Mouse (Mus musculus) T-helper 17 cell (primary cell): Measurements from ENCODE around the gene Car10.
"Not testable (repeated sequence)": the region's sequence is repeated elsewhere in the genome, so short reads cannot be mapped to it uniquely, and the experiment has no call there.

Experiments
- in situ Hi-C, 2 experiments: fragments of 300-600 bp; cut with MboI, MseI; formaldehyde crosslinking; loops; 1 replicate in 1 of 2; 2 replicates in 1 of 2; pipeline ENCODE4 v1.15.1; 2025; ENCODE audit warnings: high pct_unique_total_duplicates in 2 of 2

Gene Car10

GRCm38 (mm10) chr11:93373697-93374354 is 276.0 kb downstream of the Car10 start:
- in situ Hi-C loops: no loop called here

GRCm38 (mm10) chr11:93391159-93391558 is 293.3 kb downstream of the Car10 start:
- in situ Hi-C loops: no loop called here

GRCm38 (mm10) chr11:93393371-93393770 is 295.5 kb downstream of the Car10 start:
- in situ Hi-C loops: not testable (repeated sequence)

- in situ Hi-C loops: no loop called here
Measured at GRCm38 (mm10) chr11:93396356-93396755, 298.5 kb downstream of the Car10 start.

- in situ Hi-C loops: not testable (repeated sequence)
Measured at GRCm38 (mm10) chr11:93401167-93401566, 303.3 kb downstream of the Car10 start.

GRCm38 (mm10) chr11:93407981-93408380 is 310.2 kb downstream of the Car10 start:
- in situ Hi-C loops: no loop called here

- in situ Hi-C loops: no loop called here
Measured at GRCm38 (mm10) chr11:93431482-93431881, 333.7 kb downstream of the Car10 start.

GRCm38 (mm10) chr11:93434997-93435915 is 337.4 kb downstream of the Car10 start:
- in situ Hi-C loops: no loop called here

- in situ Hi-C loops: no loop called here
Measured at GRCm38 (mm10) chr11:93436892-93437291, 339.1 kb downstream of the Car10 start.

GRCm38 (mm10) chr11:93440466-93440865 is 342.6 kb downstream of the Car10 start:
- in situ Hi-C loops: no loop called here

- in situ Hi-C loops: no loop called here
Measured at GRCm38 (mm10) chr11:93443777-93444176, 345.9 kb downstream of the Car10 start.

GRCm38 (mm10) chr11:93444741-93445140 is 346.9 kb downstream of the Car10 start:
- in situ Hi-C loops: no loop called here

- in situ Hi-C loops: no loop called here
Measured at GRCm38 (mm10) chr11:93447566-93447965, 349.7 kb downstream of the Car10 start.

GRCm38 (mm10) chr11:93448290-93449256 is 350.7 kb downstream of the Car10 start:
- in situ Hi-C loops: no loop called here

GRCm38 (mm10) chr11:93450535-93450934 is 352.7 kb downstream of the Car10 start:
- in situ Hi-C loops: no loop called here

GRCm38 (mm10) chr11:93466221-93466620 is 368.4 kb downstream of the Car10 start:
- in situ Hi-C loops: no loop called here

- in situ Hi-C loops: no loop called here
Measured at GRCm38 (mm10) chr11:93467711-93468110, 369.9 kb downstream of the Car10 start.

- in situ Hi-C loops: loop anchor here in 1 of 2 experiments (10.0 kb wide), 1 partner anchor 366 kb away; no protein-coding TSS in a partner anchor
Measured at GRCm38 (mm10) chr11:93470771-93471170, 372.9 kb downstream of the Car10 start.

- in situ Hi-C loops: loop anchor here in 1 of 2 experiments (10.0 kb wide), 1 partner anchor 367 kb away; no protein-coding TSS in a partner anchor
Measured at GRCm38 (mm10) chr11:93471573-93472179, 373.8 kb downstream of the Car10 start.

- in situ Hi-C loops: no loop called here
Measured at GRCm38 (mm10) chr11:93484661-93485060, 386.8 kb downstream of the Car10 start.

- in situ Hi-C loops: no loop called here
Measured at GRCm38 (mm10) chr11:93487021-93487420, 389.2 kb downstream of the Car10 start.
